Mouse (Mus musculus): ENCODE results near the gene Tsacc. TPM values are rescaled to one million over a fixed set of nuclear protein-coding genes. Genes with fewer than 3 reads are reported as not detected.

The Tsacc gene
- total RNA-seq, 2 experiments from 2014 or later: 5.3 to 12.2 TPM

GRCm38 (mm10) chr3:88241045-88241786 lies 55.6 kb downstream of the Tsacc start:
- no peak for ATAC-seq (replicated peaks; ENCODE audit: poor library complexity)

- ATAC-seq (replicated peaks; ENCODE audit: poor library complexity): no peak
Measured at GRCm38 (mm10) chr3:88239446-88239845, 57.4 kb downstream of the Tsacc start.

- ATAC-seq (replicated peaks; ENCODE audit: poor library complexity): no peak
Measured at GRCm38 (mm10) chr3:88238866-88239391, 57.9 kb downstream of the Tsacc start.

- peak; percentile 81 for ATAC-seq (replicated peaks; ENCODE audit: poor library complexity)
Measured at GRCm38 (mm10) chr3:88237556-88238194, 59.1 kb downstream of the Tsacc start.

GRCm38 (mm10) chr3:88237161-88237555 lies 59.6 kb downstream of the Tsacc start:
- no peak for ATAC-seq (replicated peaks; ENCODE audit: poor library complexity)

GRCm38 (mm10) chr3:88235616-88236015 lies 61.2 kb downstream of the Tsacc start:
- no peak for ATAC-seq (replicated peaks; ENCODE audit: poor library complexity)

GRCm38 (mm10) chr3:88235216-88235615 lies 61.6 kb downstream of the Tsacc start:
- ATAC-seq (replicated peaks; ENCODE audit: poor library complexity): peak; percentile 49; the same call in 1 of the 2 replicates

GRCm38 (mm10) chr3:88234041-88234440 lies 62.8 kb downstream of the Tsacc start:
- ATAC-seq (replicated peaks; ENCODE audit: poor library complexity): no peak

GRCm38 (mm10) chr3:88232851-88233649 lies 63.7 kb downstream of the Tsacc start:
- no peak for ATAC-seq (replicated peaks; ENCODE audit: poor library complexity)

Other genes starting within 250 kb of the Tsacc start
- gene Naxe, start 238.5 kb downstream of the Tsacc start, total RNA-seq (2015): 44.2 and 67.8 TPM in 2 replicates
- gene Naxe, start 238.5 kb downstream of the Tsacc start, total RNA-seq (2017): 39.6 and 41.4 TPM in 2 replicates
- gene Ttc24, start 218.7 kb downstream of the Tsacc start, total RNA-seq (2015): not detected in 2 replicates
- gene Ttc24, start 218.7 kb downstream of the Tsacc start, total RNA-seq (2017): not detected in 2 replicates
- gene Iqgap3, start 215.0 kb downstream of the Tsacc start, total RNA-seq (2015): 14.1 and 14.2 TPM in 2 replicates
- 21.4 and 22.0 TPM in 2 replicates for gene Iqgap3, start 215.0 kb downstream of the Tsacc start, total RNA-seq (2017)
- gene Mef2d, start 154.6 kb downstream of the Tsacc start, total RNA-seq (2015): 82.5 and 95.7 TPM in 2 replicates
- gene Mef2d, start 154.6 kb downstream of the Tsacc start, total RNA-seq (2017): 49.6 and 52.8 TPM in 2 replicates
- not detected in 2 replicates for gene Rhbg, start 42.3 kb downstream of the Tsacc start, total RNA-seq (2015)
- 0.14 TPM in 1 of 2 replicates, not detected in the other for gene Rhbg, start 42.3 kb downstream of the Tsacc start, total RNA-seq (2017)
- 0.10 TPM in 1 of 2 replicates, not detected in the other for gene Gm38392, start 9.8 kb downstream of the Tsacc start, total RNA-seq (2015)
- not detected in 2 replicates for gene Gm38392, start 9.8 kb downstream of the Tsacc start, total RNA-seq (2017)
- gene Cct3, start 117 bp upstream of the Tsacc start, total RNA-seq (2015): 620 and 719 TPM in 2 replicates
- gene Cct3, start 117 bp upstream of the Tsacc start, total RNA-seq (2017): 355 and 383 TPM in 2 replicates
- gene Glmp, start 28.0 kb upstream of the Tsacc start, total RNA-seq (2015): 86.5 and 116 TPM in 2 replicates
- gene Glmp, start 28.0 kb upstream of the Tsacc start, total RNA-seq (2017): 20.2 and 23.9 TPM in 2 replicates
- 1.1 and 1.9 TPM in 2 replicates for gene Tmem79, start 39.1 kb upstream of the Tsacc start, total RNA-seq (2015)
- gene Tmem79, start 39.1 kb upstream of the Tsacc start, total RNA-seq (2017): 1.3 and 2.3 TPM in 2 replicates
- 31.3 and 31.6 TPM in 2 replicates for gene Smg5, start 39.3 kb upstream of the Tsacc start, total RNA-seq (2015)
- gene Smg5, start 39.3 kb upstream of the Tsacc start, total RNA-seq (2017): 59.8 and 62.6 TPM in 2 replicates
- 0.15 TPM in 1 of 2 replicates, not detected in the other for gene Paqr6, start 67.6 kb upstream of the Tsacc start, total RNA-seq (2015)
- not detected in 2 replicates for gene Paqr6, start 67.6 kb upstream of the Tsacc start, total RNA-seq (2017)
- not detected in 2 replicates for gene Bglap3, start 75.7 kb upstream of the Tsacc start, total RNA-seq (2015)
- not detected in 2 replicates for gene Bglap3, start 75.7 kb upstream of the Tsacc start, total RNA-seq (2017)
- not detected in 2 replicates for gene Bglap2, start 81.7 kb upstream of the Tsacc start, total RNA-seq (2015)
- not detected in 2 replicates for gene Bglap2, start 81.7 kb upstream of the Tsacc start, total RNA-seq (2017)
- not detected in 2 replicates for gene Bglap, start 87.5 kb upstream of the Tsacc start, total RNA-seq (2015)
- gene Bglap, start 87.5 kb upstream of the Tsacc start, total RNA-seq (2017): not detected in 2 replicates
- 161 and 165 TPM in 2 replicates for gene Pmf1, start 113.3 kb upstream of the Tsacc start, total RNA-seq (2015)
- 121 and 129 TPM in 2 replicates for gene Pmf1, start 113.3 kb upstream of the Tsacc start, total RNA-seq (2017)
- gene Slc25a44, start 128.1 kb upstream of the Tsacc start, total RNA-seq (2015): 10.3 and 11.1 TPM in 2 replicates
- 16.2 and 17.9 TPM in 2 replicates for gene Slc25a44, start 128.1 kb upstream of the Tsacc start, total RNA-seq (2017)
- gene Sema4a, start 164.2 kb upstream of the Tsacc start, total RNA-seq (2015): 32.7 and 43.1 TPM in 2 replicates
- gene Sema4a, start 164.2 kb upstream of the Tsacc start, total RNA-seq (2017): 25.9 and 39.4 TPM in 2 replicates
- 2.3 and 2.6 TPM in 2 replicates for gene Lmna, start 213.0 kb upstream of the Tsacc start, total RNA-seq (2015)
- gene Lmna, start 213.0 kb upstream of the Tsacc start, total RNA-seq (2017): 5.8 and 9.8 TPM in 2 replicates
- gene Mex3a, start 235.4 kb upstream of the Tsacc start, total RNA-seq (2015): 3.8 and 3.9 TPM in 2 replicates
- gene Mex3a, start 235.4 kb upstream of the Tsacc start, total RNA-seq (2017): 1.7 and 2.8 TPM in 2 replicates

Measured in megakaryocyte progenitor cell, adult 5-6 weeks (primary cell).